Mouse (Mus musculus) liver, postnatal 0 days (tissue): Measurements from ENCODE around the gene Cox7a1.

Experiments
- CTCF ChIP-seq: sonication (generic); IDR thresholded peaks from 2 replicates; pipeline ENCODE4 v1.5.1; 2016; ENCODE audit warnings: antibody characterized with exemption, low read depth
- EP300 ChIP-seq: IDR thresholded peaks from 2 replicates; pipeline ENCODE4 v1.6.1; 2016; ENCODE audit warnings: antibody characterized with exemption, low read depth, mild to moderate bottlenecking

DNA sequence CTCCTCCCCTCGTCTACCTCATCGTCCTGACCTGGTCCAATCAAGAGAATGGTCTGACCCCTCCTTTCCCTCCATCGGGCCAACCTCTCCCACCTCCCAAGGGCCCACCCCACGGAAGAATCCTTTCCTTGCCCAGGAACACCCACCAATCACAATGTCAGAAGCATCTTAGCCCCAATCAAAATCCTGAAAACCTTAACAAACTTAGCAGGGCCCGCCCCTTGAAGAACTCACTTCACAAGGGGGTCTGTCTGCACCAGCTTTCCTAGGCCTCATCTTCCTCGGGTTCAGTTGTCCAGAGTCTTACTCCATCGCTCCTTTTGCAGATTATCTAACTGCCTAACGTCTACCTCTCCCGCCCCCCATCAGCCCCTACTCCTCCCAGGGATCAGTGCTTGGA, 9.1 kb downstream of the Cox7a1 start:
- TF ChIP-seq CTCF = no peak
- no peak for TF ChIP-seq EP300
